In the genomic region with DNA sequence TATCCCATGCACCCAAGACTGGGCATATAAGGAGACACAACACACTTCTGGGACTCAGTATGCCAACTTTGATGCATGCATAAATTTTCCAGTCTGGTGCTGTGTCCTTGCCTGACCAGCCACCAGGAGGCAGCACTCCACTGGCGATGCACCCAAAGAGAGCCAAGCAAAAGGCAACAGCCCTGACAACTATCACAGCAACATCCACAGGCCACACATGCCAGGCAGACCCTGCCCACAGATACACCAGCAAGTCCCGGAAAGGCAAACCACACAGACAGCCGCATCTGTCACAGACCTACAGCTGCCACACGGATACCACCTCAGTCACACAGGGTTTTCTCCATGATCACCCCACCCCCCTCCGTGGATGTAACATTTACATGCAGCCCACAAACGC, we compare ENCODE assay signal across 10 mouse cellular contexts. TPM values are rescaled to one million over a fixed set of nuclear protein-coding genes. Genes with fewer than 3 reads are reported as not detected.
A peak's percentile ranks its signal among the peaks of the same experiment; 100 is the strongest.
DNase-seq lines count a peak whose midpoint lies in the region; ATAC-seq and TF ChIP-seq lines count a peak whose summit lies in the region.
"Had no signal": no experiment of that assay in that cellular context is flagged by ENCODE, and none has a peak within 500 bp of the region (broad histone marks: within the 10 kb centered on the region; RNA-seq: fewer than 3 reads in every experiment).

No protein-coding gene starts in this region.

- H3K27ac ChIP-seq in heart, embryonic 12.5 days (ENCODE audit: poor library complexity, severe bottlenecking) = no peak overlapping the region
- H3K27ac ChIP-seq in forebrain, postnatal 0 days (ENCODE audit: low read depth, low read length) = no peak overlapping the region
- no peak overlapping the region for H3K27ac ChIP-seq in intestine, embryonic 16.5 days (ENCODE audit: low read length)
- no peak overlapping the region for H3K27ac ChIP-seq in limb, embryonic 10.5 days
- H3K27ac ChIP-seq: limb, embryonic 15.5 days had no signal

- no peak overlapping the region for H3K9ac ChIP-seq in heart, embryonic 12.5 days
- no peak overlapping the region for H3K9ac ChIP-seq in forebrain, postnatal 0 days
- H3K9ac ChIP-seq in intestine, embryonic 16.5 days (ENCODE audit: low read depth, low read length) = no peak overlapping the region
- H3K9ac ChIP-seq: limb, embryonic 15.5 days had no signal

- H3K36me3 ChIP-seq in heart, embryonic 12.5 days = peaks cover 72% of the 10 kb centered on the region
- no peaks in the 10 kb centered on the region for H3K36me3 ChIP-seq in forebrain, postnatal 0 days (ENCODE audit: insufficient read depth)
- H3K36me3 ChIP-seq in intestine, embryonic 16.5 days (ENCODE audit: control insufficient read depth, insufficient read depth, low read length) = no peaks in the 10 kb centered on the region
- peaks cover 27% of the 10 kb centered on the region for H3K36me3 ChIP-seq in limb, embryonic 10.5 days

- 73% methylated on average over 6 of the region's 6 CpGs for WGBS in heart, embryonic 12.5 days
- 64% methylated on average over 6 of the region's 6 CpGs for WGBS in forebrain, postnatal 0 days
- 68% methylated on average over 6 of the region's 6 CpGs for WGBS in intestine, embryonic 16.5 days
- 78% methylated on average over 6 of the region's 6 CpGs for WGBS in limb, embryonic 10.5 days

- peaks cover 3% of the 10 kb centered on the region; the same call in 1 of the 2 replicates for H3K27me3 ChIP-seq in heart, embryonic 12.5 days (replicated peaks)
- H3K27me3 ChIP-seq in forebrain, postnatal 0 days (ENCODE audit: insufficient read depth, low read length) = no peaks in the 10 kb centered on the region
- H3K27me3 ChIP-seq in intestine, embryonic 16.5 days (replicated peaks; ENCODE audit: control insufficient read depth, insufficient read depth, low read length) = no peaks in the 10 kb centered on the region
- no peaks in the 10 kb centered on the region for H3K27me3 ChIP-seq in limb, embryonic 10.5 days (ENCODE audit: low read depth, poor library complexity, severe bottlenecking)
- H3K27me3 ChIP-seq: limb, embryonic 15.5 days; Patski had no signal

- TF ChIP-seq CTCF in forebrain, postnatal 0 days (IDR thresholded peaks at IDR 0.05; ENCODE audit: low read depth) = peak; percentile 98

- ATAC-seq in heart, embryonic 12.5 days (ENCODE audit: insufficient number of reproducible peaks, low FRiP score) = no peak
- ATAC-seq in forebrain, postnatal 0 days = peak; percentile 80
- peak; percentile 29; the same call in 1 of the 2 replicates for ATAC-seq in intestine, embryonic 16.5 days
- ATAC-seq: Patski had no signal

- no peak overlapping the region for H3K4me2 ChIP-seq in heart, embryonic 12.5 days
- no peak overlapping the region for H3K4me2 ChIP-seq in forebrain, postnatal 0 days (ENCODE audit: low read depth)
- H3K4me2 ChIP-seq in intestine, embryonic 16.5 days (ENCODE audit: low read depth, low read length) = no peak overlapping the region
- H3K4me2 ChIP-seq: limb, embryonic 15.5 days had no signal

- peak; percentile 93 for DNase-seq in heart, adult 11 months
- DNase-seq in c-Kit-positive CD71-positive TER-119-positive erythroid progenitor cells, embryonic 14.5 days (ENCODE audit: low spot score) = peak; percentile 26
- peak; percentile 81 for DNase-seq in forebrain, postnatal 0 days
- peak; percentile 78 for DNase-seq in limb, embryonic 10.5 days (ENCODE audit: low spot score)
- peak; percentile 78 for DNase-seq in naive thymus-derived CD4-positive, alpha-beta T cell, adult 2 months (ENCODE audit: low read depth)
- DNase-seq in spleen, postnatal 4 days (ENCODE audit: low spot score in 2 of 2) = peak; percentile 65 to 89

- H3K9me3 ChIP-seq in heart, embryonic 12.5 days (replicated peaks) = no peaks in the 10 kb centered on the region
- H3K9me3 ChIP-seq in forebrain, postnatal 0 days (ENCODE audit: low read length) = no peaks in the 10 kb centered on the region
- no peaks in the 10 kb centered on the region for H3K9me3 ChIP-seq in intestine, embryonic 16.5 days (ENCODE audit: control insufficient read depth, low read length)
- H3K9me3 ChIP-seq in limb, embryonic 10.5 days (replicated peaks) = no peaks in the 10 kb centered on the region
- H3K9me3 ChIP-seq: limb, embryonic 15.5 days had no signal

- no peak overlapping the region for H3K4me3 ChIP-seq in heart, embryonic 12.5 days
- no peak overlapping the region for H3K4me3 ChIP-seq in forebrain, postnatal 0 days (ENCODE audit: low read depth, low read length)
- H3K4me3 ChIP-seq in intestine, embryonic 16.5 days (ENCODE audit: low read length) = no peak overlapping the region
- no peak overlapping the region for H3K4me3 ChIP-seq in limb, embryonic 10.5 days
- H3K4me3 ChIP-seq: limb, embryonic 15.5 days had no signal

- peaks cover 21% of the 10 kb centered on the region for H3K4me1 ChIP-seq in heart, embryonic 12.5 days (replicated peaks)
- no peaks in the 10 kb centered on the region for H3K4me1 ChIP-seq in forebrain, postnatal 0 days (ENCODE audit: insufficient read depth)
- H3K4me1 ChIP-seq in intestine, embryonic 16.5 days (ENCODE audit: control insufficient read depth, insufficient read depth, low read length) = peaks cover 9% of the 10 kb centered on the region
- H3K4me1 ChIP-seq in limb, embryonic 10.5 days = peaks cover 11% of the 10 kb centered on the region
- H3K4me1 ChIP-seq: limb, embryonic 15.5 days had no signal

RNA-seq across cellular contexts. Expression of a gene that starts 41.8 kb away (rescaled TPM):
- 33.9 and 37.4 TPM in 2 replicates for polyA plus RNA-seq in heart, embryonic 12.5 days (2016; fragmentation: Nextera tagmentation; extraction: Ambion mirVana)
- total RNA-seq in forebrain, postnatal 0 days (2014; rRNA removed) = 20.2 and 23.7 TPM in 2 replicates
- 12.4 and 14.4 TPM in 2 replicates for polyA plus RNA-seq in forebrain, postnatal 0 days (2015; fragmentation: Nextera tagmentation; extraction: Ambion mirVana)
- 13.2 and 15.0 TPM in 2 replicates for polyA plus RNA-seq in intestine, embryonic 16.5 days (2015; fragmentation: Nextera tagmentation; extraction: Ambion mirVana)
- polyA plus RNA-seq in limb, embryonic 10.5 days (2016; fragmentation: Nextera tagmentation; extraction: Ambion mirVana) = 26.2 and 28.1 TPM in 2 replicates

RNA-seq across cellular contexts. Expression of a gene that starts 43.9 kb away (rescaled TPM):
- 0.10 TPM in 1 of 2 replicates, not detected in the other for polyA plus RNA-seq in heart, embryonic 12.5 days (2016; fragmentation: Nextera tagmentation; extraction: Ambion mirVana)
- not detected in 2 replicates for total RNA-seq in forebrain, postnatal 0 days (2014; rRNA removed)
- polyA plus RNA-seq in forebrain, postnatal 0 days (2015; fragmentation: Nextera tagmentation; extraction: Ambion mirVana) = not detected in 2 replicates
- 0.06 TPM in 1 of 2 replicates, not detected in the other for polyA plus RNA-seq in intestine, embryonic 16.5 days (2015; fragmentation: Nextera tagmentation; extraction: Ambion mirVana)
- not detected in 2 replicates for polyA plus RNA-seq in limb, embryonic 10.5 days (2016; fragmentation: Nextera tagmentation; extraction: Ambion mirVana)
- polyA plus RNA-seq: Patski had no signal

Comparison
In these comparisons a context has a peak if more than half of its experiments do, and no peak if none do; other contexts are left out.
1. DNase-seq: peak in every context shown above with its lines; median percentile 93 in heart, adult 11 months; 81 in forebrain, postnatal 0 days; 78 in limb, embryonic 10.5 days; 78 in naive thymus-derived CD4-positive, alpha-beta T cell, adult 2 months; 77 in spleen, postnatal 4 days; 26 in c-Kit-positive CD71-positive TER-119-positive erythroid progenitor cells, embryonic 14.5 days.